Mouse (Mus musculus): ENCODE measurements at regions not wholly inside any gene's neighbourhood (a gene's known extent, or its start where the extent isn't known, plus 50 kb on each side); places are given as distances from the start of the nearest gene placed in this dataset.

DNA sequence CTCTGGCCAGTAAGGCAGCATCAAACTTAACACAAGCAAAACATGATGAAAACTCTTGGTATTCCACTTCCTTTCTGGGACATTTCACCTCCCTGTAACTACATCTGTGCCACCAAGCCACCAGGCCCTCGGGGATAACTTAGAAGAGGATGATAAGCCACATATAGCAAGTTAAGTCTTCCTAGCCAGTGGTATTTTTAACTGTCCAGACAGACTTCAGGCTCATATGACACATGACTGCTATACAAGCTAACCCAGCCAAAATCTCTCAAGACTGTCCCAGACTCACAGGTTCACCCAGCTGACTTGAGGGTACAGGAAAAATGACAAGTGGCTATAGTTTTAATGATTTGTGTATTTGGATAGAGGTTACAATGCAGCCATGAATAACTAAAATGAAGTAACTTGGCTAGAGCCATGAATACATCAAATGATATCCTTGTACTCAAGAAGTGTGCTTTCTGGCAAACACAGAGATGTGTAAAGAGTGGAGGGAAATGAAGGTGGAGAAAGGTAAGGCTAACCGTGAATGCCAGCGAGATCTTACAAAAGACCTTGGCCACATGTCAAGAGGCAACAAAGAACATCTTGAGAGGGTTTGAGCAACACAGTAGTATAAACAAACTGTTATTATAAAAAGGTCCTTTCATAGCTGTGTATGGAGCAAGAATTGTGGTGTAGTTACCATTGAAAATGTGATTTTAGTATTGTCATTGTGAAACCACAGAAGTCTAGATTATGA lies 122.6 kb upstream of the Usp24 start:
- no peak for ATAC-seq (replicated peaks; ENCODE audit: low FRiP score, low TSS enrichment, poor library complexity, severe bottlenecking)

DNA sequence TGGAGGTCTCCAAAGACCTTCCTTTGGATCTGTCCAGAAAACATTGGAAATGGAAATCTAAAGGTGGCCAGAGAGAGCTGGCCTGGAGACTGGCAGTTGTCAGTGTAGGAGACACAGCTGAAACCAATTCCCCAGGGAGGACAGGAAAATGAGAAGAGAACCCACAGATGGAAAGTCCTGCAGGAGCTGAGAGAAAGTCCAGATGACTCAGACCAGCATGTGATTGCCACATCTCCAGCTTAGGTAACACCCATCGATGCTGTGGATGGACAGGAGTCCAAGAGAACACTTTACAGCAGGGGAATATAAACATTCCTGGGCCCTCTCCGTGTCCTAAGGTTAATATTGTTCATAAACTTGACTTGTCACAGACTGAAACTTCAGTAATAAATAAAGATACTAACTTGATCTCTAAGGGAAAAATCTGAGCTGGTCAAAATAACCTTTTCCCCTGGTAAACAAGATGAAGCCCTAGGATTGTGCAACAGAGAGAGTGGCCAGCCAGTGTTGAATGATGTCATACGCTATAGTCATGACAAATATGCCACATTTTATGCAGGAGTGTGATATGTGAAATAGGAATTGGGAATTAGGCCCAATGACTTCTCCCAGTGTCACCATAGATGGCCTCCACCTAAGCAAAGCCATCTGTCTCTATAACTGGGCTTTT lies 120.4 kb upstream of the Usp24 start:
- ATAC-seq (replicated peaks; ENCODE audit: low FRiP score, low TSS enrichment, poor library complexity, severe bottlenecking), result no peak

DNA sequence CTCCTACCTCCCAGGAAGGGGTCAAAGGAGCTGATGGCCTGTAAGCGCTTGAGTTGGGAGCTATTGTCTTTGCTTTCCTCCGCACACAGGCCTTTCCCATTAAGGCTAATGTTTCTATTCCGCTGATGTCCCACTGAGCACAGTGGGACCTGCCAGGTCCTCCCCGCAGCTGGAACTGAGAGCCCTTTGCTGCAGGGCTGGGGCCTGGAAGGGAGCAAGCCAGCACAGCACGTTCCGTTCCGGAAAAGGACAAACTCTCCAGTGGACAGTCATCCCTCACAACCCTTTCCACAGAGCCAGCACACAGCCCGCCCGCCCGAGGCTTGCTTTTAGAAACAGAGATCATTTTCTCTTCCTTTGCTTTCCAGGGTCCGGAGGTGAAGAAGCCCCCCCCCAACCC lies 116.2 kb upstream of the Usp24 start:
- no peak for ATAC-seq (replicated peaks; ENCODE audit: low FRiP score, low TSS enrichment, poor library complexity, severe bottlenecking)

DNA sequence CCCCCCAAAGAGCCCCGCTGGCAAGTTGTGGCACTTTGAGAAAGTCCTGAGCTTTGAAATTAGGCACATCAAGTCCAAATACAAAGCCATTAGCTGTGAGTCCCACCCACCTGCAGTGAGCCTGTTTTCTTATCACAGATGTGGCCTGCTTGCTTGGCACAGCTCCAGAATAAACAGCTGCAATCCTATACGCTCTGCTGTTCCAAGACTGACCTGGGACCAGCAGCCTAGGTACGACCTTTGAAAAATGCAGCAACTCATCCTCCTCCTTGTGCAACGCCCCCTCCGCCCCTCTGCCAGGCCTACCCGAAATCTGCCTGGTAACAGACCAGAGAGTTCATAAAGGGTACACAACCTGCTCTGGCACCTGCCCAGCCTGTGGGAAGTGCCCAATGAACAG lies 115.8 kb upstream of the Usp24 start:
- ATAC-seq (replicated peaks; ENCODE audit: low FRiP score, low TSS enrichment, poor library complexity, severe bottlenecking), result peak; percentile 83

DNA sequence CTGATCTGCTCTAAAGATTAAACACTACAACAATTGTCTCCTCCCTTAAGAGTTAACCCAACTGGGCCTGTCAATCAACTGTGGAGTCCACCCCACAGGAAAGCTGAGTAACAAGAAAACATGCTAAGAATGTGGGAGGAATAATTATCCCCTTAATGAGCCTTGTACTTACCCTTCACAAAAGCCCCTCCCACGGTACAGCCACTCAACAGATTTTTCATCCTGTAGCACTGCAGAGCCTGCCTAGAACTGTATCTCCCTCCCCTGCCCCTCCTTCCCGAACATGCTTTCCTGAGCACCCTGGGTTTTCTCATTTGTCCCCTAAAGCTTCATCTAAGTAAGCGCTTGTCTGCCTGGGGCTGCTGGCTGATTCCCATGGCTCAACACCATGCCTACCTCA lies 113.5 kb upstream of the Usp24 start:
- ATAC-seq (replicated peaks; ENCODE audit: low FRiP score, low TSS enrichment, poor library complexity, severe bottlenecking), result no peak

DNA sequence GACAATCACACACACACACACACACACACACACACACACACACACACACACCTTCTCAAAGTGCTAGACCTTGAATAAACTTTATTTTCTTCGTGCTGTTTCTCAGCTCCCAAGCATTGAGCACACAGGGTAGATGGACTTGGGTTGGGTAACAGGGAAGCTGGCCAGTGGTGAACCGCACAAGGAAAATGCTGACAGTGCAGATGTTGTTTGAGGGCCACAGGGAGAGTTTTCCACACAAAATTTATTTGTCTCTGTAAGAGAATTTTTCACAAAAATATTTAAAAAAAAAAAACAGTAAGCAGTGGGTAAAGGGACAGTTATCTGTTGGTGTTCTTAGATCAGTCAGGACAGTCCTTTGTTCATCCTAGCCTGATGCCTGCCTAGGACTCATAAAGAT lies 110.8 kb upstream of the Usp24 start:
- no peak for ATAC-seq (replicated peaks; ENCODE audit: low FRiP score, low TSS enrichment, poor library complexity, severe bottlenecking)

DNA sequence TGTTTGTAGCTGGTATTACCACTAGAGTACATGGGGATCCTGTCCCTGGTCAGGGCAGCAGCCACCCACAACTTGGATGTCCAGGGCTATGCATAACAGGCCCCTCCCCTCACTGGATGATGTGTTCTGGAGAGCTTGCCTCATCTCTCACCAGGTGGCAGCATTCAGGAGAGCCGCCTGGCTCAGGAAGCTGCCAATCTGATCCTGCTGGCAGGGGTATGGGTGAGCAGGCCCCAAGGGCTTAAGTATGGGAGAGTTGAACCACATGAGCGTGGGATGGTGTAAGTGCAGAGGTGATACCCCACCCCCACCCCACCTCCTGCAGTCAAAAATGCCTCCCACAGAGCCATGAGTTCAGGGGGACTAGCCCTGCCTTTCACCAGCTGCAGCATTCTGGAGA lies 110.0 kb upstream of the Usp24 start:
- ATAC-seq (replicated peaks; ENCODE audit: low FRiP score, low TSS enrichment, poor library complexity, severe bottlenecking), result no peak; the same call in 1 of the 2 replicates

DNA sequence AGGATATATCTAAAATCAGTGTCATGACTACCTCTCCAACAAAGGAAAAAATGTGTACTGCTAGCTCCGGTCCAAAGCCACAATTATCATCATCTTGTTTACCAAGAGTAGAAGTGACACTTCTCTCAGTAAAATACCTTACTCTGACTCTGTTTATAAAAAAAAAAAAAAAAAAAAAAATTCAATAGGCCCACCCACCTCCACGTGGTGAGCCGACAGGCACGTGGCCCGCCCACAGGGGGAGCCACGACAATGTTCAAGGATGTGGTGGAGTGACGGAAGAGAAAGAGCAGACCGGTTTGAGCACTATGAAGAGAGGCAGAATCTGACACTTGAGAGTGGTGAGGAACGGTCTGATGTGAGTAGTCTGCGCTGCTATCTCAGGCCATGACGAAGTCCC lies 106.5 kb upstream of the Usp24 start:
- no peak for ATAC-seq (replicated peaks; ENCODE audit: low FRiP score, low TSS enrichment, poor library complexity, severe bottlenecking)

DNA sequence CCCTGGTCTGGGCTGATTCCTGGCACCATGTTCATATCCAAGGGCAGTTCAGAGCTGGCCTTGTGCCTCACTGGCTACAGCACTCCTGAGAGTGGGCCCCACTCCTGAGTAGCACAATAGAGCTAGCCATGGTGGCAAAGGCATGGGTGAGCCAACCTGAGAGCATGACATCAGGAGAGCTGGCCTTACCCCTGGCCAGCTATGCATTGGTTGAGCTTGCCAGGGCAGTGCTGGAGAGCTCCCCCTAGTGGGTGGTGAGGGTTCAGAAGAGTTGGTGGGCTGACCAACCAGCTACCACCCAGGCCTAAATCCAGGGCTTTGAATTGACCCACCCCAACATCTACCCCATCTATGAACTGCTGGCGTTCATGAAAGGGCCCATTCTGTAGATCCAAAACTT lies 106.0 kb upstream of the Usp24 start:
- no peak for ATAC-seq (replicated peaks; ENCODE audit: low FRiP score, low TSS enrichment, poor library complexity, severe bottlenecking)

DNA sequence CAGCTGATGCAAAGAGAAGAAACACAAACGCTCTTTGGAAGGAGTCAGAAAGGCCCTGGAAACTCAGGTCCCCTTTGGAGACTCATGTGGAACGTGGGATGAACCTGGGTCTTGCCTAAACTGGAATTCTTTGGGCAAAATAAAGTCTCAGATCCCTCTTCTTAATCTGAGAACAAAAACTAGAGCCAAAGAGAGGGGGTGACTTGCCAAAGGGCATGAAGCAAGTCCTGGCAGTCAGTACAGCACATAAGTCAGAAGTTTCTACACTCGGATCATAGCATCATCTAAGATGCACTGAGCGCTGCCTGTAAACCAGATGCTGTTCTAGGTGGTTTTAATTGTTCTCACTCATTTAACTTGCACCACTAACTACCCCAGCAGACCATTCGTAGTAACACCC lies 101.8 kb upstream of the Usp24 start:
- ATAC-seq (replicated peaks; ENCODE audit: low FRiP score, low TSS enrichment, poor library complexity, severe bottlenecking), result no peak

DNA sequence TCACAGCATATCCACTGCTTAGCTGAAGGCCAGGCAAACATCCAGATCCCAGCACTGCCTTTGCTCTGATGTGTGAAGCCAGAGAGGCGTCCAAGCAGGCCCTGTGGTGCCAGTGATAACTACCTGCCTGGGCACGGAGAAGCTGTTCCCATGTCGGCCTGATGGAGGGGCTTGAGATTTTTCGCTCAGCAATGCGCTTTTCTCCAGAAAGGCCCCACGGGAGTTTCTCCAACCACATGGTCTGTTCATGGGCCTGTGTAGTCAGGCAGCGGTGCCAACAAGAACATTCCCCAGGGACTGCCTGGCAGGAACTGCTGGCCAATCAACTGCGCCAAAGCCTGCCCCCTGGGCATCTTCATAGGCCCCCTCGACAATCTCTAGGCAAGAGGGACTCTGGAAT lies 95.4 kb upstream of the Usp24 start:
- ATAC-seq (replicated peaks; ENCODE audit: low FRiP score, low TSS enrichment, poor library complexity, severe bottlenecking), result no peak

DNA sequence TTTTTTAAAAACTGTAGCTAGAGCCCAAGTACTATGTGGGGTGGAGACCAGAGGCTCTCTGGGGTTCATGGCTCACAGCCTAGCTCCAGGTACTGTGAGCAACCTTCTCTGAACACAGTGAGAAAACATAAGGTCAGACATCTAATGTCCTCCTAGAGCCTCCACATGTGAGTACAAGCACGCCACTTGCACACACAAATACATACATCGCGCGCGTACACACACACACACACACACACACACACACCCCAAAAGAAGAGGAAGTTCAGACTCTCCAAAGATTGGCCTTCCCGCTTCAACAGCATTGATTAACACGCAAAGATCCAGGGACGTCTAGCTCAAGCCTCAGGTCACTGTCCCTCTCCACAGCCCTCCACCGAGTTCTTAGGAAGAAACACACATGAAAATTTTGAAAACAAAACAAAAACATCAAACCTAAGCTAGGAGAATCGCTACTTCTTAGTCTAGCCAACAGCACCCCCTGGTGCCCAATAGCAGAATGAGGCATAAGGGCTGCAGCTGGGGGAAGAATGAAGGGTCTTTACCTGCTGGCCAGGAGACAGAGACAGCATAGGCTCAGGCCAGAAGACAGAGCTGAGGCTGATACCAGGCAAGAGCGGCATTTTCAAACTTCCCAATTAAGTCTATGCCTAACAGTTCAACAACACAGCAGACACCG lies 90.7 kb upstream of the Usp24 start:
- peak; percentile 78 for ATAC-seq (replicated peaks; ENCODE audit: low FRiP score, low TSS enrichment, poor library complexity, severe bottlenecking)

DNA sequence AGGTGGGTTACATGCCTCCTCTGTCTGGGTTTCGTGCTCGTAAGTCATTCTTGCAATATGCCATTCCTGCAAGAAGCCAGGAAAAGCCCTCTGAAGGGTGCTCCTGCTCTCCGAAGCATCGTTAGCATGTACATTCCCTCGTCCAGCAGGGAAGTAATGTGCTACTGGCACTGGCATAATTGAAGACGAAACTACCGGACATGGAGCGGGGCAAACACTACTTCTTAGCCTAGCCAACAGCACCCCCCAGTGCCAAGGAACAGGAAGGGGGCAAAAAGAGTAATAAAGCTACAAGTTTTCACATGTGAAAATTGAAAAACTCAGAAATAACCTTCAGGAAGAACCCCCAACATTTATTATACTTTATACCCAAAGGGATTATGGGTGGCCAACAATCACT lies 88.6 kb upstream of the Usp24 start:
- ATAC-seq (replicated peaks; ENCODE audit: low FRiP score, low TSS enrichment, poor library complexity, severe bottlenecking), result no peak

DNA sequence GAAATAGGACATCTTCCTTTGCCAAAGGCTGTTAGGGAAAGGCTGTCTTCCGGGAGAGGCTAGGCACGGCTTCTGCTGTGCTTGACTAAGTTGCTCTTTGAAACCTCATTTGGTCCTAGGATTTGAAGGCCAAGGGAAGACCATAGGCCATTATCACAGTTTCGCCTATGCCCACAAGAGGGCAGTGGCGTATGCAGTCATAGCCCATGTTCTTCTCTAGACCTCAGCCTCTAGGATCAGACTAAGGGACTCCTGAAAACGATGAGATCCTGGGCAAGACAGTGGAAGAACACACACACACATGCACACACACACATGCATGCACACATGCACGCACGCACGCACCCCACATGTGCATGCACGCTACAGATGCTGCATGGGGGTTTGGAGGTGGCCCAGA lies 87.5 kb upstream of the Usp24 start:
- peak; percentile 51 for ATAC-seq (replicated peaks; ENCODE audit: low FRiP score, low TSS enrichment, poor library complexity, severe bottlenecking)

DNA sequence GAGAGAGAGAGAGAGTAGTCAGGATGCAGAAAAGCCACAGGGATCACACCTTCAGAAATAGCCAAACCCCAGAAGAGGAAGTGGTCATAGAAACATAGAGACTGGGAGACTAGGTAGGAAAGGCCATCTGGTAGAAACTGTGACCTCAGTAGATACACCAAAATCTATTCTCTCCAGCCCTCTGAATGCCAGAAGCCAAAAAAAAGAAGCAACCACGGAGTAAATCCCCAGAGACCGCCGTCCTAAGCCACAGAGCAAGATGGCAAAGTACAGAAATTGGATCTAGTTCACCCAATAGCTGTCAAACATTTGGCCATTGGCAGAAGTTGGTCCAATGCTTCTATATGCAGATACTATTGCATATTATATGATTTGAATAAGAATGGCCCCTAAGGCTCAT lies 86.5 kb upstream of the Usp24 start:
- ATAC-seq (replicated peaks; ENCODE audit: low FRiP score, low TSS enrichment, poor library complexity, severe bottlenecking), result no peak

DNA sequence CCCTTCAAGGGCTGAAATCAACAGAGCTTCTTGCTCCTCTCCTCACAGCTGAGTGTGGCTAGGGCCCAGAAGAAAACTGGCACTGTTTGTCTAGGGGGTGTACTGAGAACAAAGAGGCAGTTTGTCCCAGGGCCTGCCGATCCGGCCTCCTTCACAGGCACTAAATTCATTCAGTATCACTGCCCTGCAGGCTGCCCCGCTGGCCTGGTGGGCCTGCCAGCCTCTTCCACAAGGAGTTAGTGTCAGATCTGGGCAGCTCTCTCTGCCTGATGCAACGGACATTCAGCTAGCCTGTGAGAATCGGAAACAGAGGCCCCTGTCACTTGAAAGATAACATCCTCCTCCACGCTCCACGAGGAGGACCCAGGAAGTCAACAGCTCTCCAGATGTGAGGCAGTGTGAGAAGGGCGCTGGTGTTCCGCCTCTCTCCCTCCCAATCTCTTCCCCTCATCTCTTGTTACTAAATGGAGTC lies 83.5 kb upstream of the Usp24 start:
- ATAC-seq (replicated peaks; ENCODE audit: low FRiP score, low TSS enrichment, poor library complexity, severe bottlenecking), result peak; percentile 93

DNA sequence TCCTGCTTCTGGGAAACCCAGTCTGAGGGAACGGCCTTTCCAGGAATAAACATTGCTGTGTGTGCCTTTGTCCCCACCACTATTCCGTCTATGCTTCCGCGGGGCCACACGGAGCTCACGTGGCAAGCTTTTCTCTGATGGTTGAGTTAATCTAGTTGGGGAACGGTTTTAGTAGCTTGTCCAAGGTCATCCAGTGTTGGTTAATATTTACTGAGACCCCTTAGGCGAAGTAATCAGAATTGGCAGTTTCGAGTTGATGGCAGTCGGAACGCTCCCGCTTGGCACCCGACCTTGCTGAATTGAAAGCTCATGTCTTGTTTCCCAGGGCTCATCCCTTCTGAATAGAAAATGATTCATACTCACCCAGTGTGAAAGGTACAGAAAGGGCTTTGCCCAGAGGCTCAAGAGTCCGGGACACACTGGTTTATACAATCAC lies 71.6 kb upstream of the Usp24 start:
- ATAC-seq (replicated peaks; ENCODE audit: low FRiP score, low TSS enrichment, poor library complexity, severe bottlenecking), result no peak

DNA sequence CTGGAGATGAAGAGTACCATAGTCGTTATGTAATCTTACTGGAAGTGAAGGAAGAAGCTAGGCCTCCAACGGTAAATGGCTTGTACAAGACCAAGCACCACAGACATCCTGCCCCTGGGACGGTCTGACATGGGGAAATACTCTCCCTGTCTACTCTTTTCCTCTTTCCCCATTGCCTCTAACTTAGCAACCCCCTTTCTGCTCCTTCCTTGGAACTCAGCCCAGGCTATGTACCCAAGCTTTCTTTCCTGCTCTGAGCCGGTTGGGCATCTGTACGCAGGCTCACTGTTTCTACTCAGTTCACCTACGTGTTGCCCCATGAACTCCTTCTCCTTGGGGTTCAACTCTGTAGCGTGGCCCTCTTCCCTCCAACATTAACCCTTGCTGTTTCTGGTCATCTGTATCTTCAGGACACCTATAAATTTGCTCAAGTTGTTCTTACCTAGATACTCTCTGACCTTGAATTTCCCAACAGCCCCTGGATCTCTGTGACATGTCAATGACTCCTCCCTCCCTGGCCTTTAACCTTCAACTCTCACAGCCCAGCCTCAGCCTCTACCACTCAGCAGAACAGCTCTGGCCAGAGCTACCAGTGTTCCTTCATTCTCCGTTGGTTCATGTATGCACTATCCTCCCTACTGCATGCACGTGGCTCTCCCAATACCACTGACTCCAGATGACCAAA lies 71.0 kb upstream of the Usp24 start:
- no peak for ATAC-seq (replicated peaks; ENCODE audit: low FRiP score, low TSS enrichment, poor library complexity, severe bottlenecking)

DNA sequence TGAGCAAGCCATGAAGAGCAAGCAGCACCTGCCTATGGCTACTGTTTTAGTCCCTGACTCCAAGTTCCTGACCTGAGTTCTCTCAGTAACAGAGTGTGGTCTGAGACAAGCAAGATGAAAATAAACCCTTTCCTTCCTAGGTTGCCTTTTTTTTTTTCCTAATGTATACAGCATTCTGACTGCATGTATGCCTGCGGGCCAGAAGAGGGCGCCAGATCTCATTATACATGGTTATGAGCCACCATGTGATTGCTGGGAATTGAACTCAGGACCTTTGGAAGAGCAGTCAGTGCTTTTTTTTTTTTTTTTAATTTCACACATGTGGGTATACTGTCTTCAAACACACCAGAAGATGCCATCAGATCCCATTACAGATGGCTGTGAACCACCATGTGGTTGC lies 69.3 kb upstream of the Usp24 start:
- ATAC-seq (replicated peaks; ENCODE audit: low FRiP score, low TSS enrichment, poor library complexity, severe bottlenecking), result no peak

DNA sequence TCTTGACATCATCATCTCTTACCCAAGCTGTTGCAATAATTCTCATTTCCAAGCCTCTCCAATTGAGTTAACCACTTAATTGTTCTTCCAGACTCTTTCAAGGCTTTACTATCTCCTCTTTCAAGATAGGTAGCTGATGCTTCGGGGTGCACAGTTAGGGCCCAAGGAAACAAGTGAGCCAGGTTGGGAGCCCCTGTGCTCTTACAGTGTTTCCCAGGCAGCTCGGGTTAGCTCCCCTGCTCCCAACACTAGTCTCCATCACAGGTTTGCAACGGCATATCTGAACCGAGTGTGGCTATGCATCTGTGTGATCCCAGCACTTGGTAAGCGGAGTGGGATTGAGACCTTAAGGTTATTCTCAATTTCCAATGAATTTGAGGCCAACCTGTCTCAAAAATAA lies 68.6 kb upstream of the Usp24 start:
- ATAC-seq (replicated peaks; ENCODE audit: low FRiP score, low TSS enrichment, poor library complexity, severe bottlenecking), result no peak

Data from megakaryocyte-erythroid progenitor cell, adult 5-6 weeks (primary cell).